Comparison of ENCODE assay signal across 16 mouse cellular contexts in the genomic region with DNA sequence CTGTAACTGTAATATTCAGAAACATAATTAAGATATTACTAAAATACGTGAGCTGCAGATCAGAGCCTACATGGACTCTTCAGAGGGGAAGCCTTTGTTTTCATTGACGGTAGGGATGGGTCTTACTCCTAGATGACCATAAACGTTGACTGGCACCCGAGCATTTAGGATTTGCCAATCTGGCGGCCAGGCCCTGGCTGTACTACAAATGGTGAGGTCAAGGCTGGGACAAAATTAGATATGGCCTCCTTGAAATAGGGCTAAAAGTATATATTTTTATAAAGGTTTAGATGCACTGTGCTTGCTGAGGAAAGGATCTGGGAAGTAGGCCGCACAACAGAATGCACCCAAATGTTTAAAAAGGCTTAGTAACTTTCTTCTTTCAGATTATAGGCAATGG. TPM values are rescaled to one million over a fixed set of nuclear protein-coding genes. Genes with fewer than 3 reads are reported as not detected.
DNase-seq lines count a peak whose midpoint lies in the region; ATAC-seq and TF ChIP-seq lines count a peak whose summit lies in the region.
"Had no signal": no experiment of that assay in that cellular context is flagged by ENCODE, and none has a peak within 500 bp of the region (broad histone marks: within the 10 kb centered on the region; RNA-seq: fewer than 3 reads in every experiment).

No protein-coding gene starts in this region.

- WGBS in cerebellum, adult 2 months: 13% methylated on average over 6 of the region's 6 CpGs
- WGBS in hindbrain, embryonic 14.5 days: 80% methylated on average over 6 of the region's 6 CpGs
- WGBS in hindbrain, embryonic 11.5 days: 92% methylated on average over 6 of the region's 6 CpGs

- H3K4me2 ChIP-seq in hindbrain, embryonic 14.5 days (replicated peaks): peak overlapping the region; percentile 36
- H3K4me2 ChIP-seq in hindbrain, embryonic 11.5 days (replicated peaks; ENCODE audit: low read depth, low read length): no peak overlapping the region
- H3K4me2 ChIP-seq: limb, embryonic 15.5 days; lung, embryonic 14.5 days had no signal

- peak overlapping the region; percentile 39; the same call in 1 of the 2 replicates for H3K27ac ChIP-seq in cerebellum, adult 2 months (ENCODE audit: insufficient read depth, low read length)
- no peak overlapping the region for H3K27ac ChIP-seq in hindbrain, embryonic 14.5 days
- H3K27ac ChIP-seq in hindbrain, embryonic 11.5 days (ENCODE audit: low read depth, low read length): no peak overlapping the region
- H3K27ac ChIP-seq: limb, embryonic 15.5 days had no signal

- no peak for ATAC-seq in hindbrain, embryonic 14.5 days (ENCODE audit: low FRiP score)
- no peak for ATAC-seq in hindbrain, embryonic 11.5 days (ENCODE audit: low FRiP score)

- H3K36me3 ChIP-seq in hindbrain, embryonic 14.5 days (replicated peaks; ENCODE audit: control insufficient read depth, insufficient read depth): peaks cover 11% of the 10 kb centered on the region
- H3K36me3 ChIP-seq in hindbrain, embryonic 11.5 days (ENCODE audit: control insufficient read depth, insufficient read depth, low read length): no peaks in the 10 kb centered on the region

- peak; percentile 75 to 81 for DNase-seq in cerebellum, adult 2 months
- DNase-seq in cerebellum, adult 11 months: no peak
- DNase-seq in hindbrain, embryonic 14.5 days (ENCODE audit: low spot score): no peak
- DNase-seq in hindbrain, embryonic 11.5 days (ENCODE audit: low spot score): no peak
- DNase-seq in brain, adult 2 months (ENCODE audit: low read depth, low spot score): peak; percentile 62
- DNase-seq in cerebellum, postnatal 14 days: peak; percentile 80 to 82
- no peak for DNase-seq in testis, postnatal 10 days (ENCODE audit: low spot score)
- DNase-seq in right cerebral cortex, postnatal 25 days: no peak
- DNase-seq: heart, postnatal 4 days; kidney, adult 8-10 months; kidney, postnatal 4 days; lung, embryonic 14.5 days; thymus, adult 18-20 months had no signal

- no peak overlapping the region; the same call in 1 of the 2 replicates for H3K9ac ChIP-seq in hindbrain, embryonic 14.5 days
- H3K9ac ChIP-seq in hindbrain, embryonic 11.5 days (ENCODE audit: low read depth, low read length): no peak overlapping the region
- H3K9ac ChIP-seq: limb, embryonic 15.5 days; lung, embryonic 14.5 days had no signal

- TF ChIP-seq POLR2A in cerebellum, adult 2 months (IDR thresholded peaks at IDR 0.05; ENCODE audit: borderline replicate concordance, insufficient read depth, low read length): no peak

- peak overlapping the region; percentile 44 for H3K4me3 ChIP-seq in cerebellum, adult 2 months (replicated peaks; ENCODE audit: insufficient read depth, low read depth, low read length)
- no peak overlapping the region for H3K4me3 ChIP-seq in hindbrain, embryonic 14.5 days (replicated peaks; ENCODE audit: low read length)
- no peak overlapping the region for H3K4me3 ChIP-seq in hindbrain, embryonic 11.5 days (ENCODE audit: low read depth, low read length)
- H3K4me3 ChIP-seq: limb, embryonic 15.5 days; myocyte had no signal

- no peak for TF ChIP-seq CTCF in cerebellum, adult 2 months (IDR thresholded peaks at IDR 0.05; ENCODE audit: borderline replicate concordance, insufficient read depth, low read depth, low read length)

- H3K9me3 ChIP-seq in hindbrain, embryonic 14.5 days (ENCODE audit: control insufficient read depth, low read length): no peaks in the 10 kb centered on the region
- H3K9me3 ChIP-seq in hindbrain, embryonic 11.5 days (ENCODE audit: control insufficient read depth, low read length): no peaks in the 10 kb centered on the region
- H3K9me3 ChIP-seq: limb, embryonic 15.5 days had no signal

- peaks cover 12% of the 10 kb centered on the region; the same call in 1 of the 2 replicates for H3K4me1 ChIP-seq in cerebellum, adult 2 months (ENCODE audit: control insufficient read depth, insufficient read depth, low read length)
- peaks cover 11% of the 10 kb centered on the region; the same call in 1 of the 2 replicates for H3K4me1 ChIP-seq in hindbrain, embryonic 14.5 days (replicated peaks; ENCODE audit: control insufficient read depth, insufficient read depth, low read length)
- H3K4me1 ChIP-seq in hindbrain, embryonic 11.5 days (replicated peaks; ENCODE audit: control insufficient read depth, insufficient read depth, low read length): no peaks in the 10 kb centered on the region

- H3K27me3 ChIP-seq in cerebellum, adult 2 months (ENCODE audit: control insufficient read depth, insufficient read depth, low read length): no peaks in the 10 kb centered on the region
- H3K27me3 ChIP-seq in hindbrain, embryonic 14.5 days (ENCODE audit: control insufficient read depth, insufficient read depth, low read length): peaks cover 8% of the 10 kb centered on the region; the same call in 1 of the 2 replicates
- H3K27me3 ChIP-seq in hindbrain, embryonic 11.5 days (ENCODE audit: control insufficient read depth, insufficient read depth, low read length): peaks cover 6% of the 10 kb centered on the region
- H3K27me3 ChIP-seq: limb, embryonic 15.5 days had no signal

RNA-seq across cellular contexts. Expression of a gene that starts 4.6 kb away (rescaled TPM):
- polyA plus RNA-seq in cerebellum, adult 2 months (2012; rRNA removed): 14.9 and 17.1 TPM in 2 replicates
- 26.3 and 28.0 TPM in 2 replicates for polyA plus RNA-seq in hindbrain, embryonic 14.5 days (2014; fragmentation: Nextera tagmentation; extraction: Ambion mirVana)
- 28.5 and 36.5 TPM in 2 replicates for polyA plus RNA-seq in hindbrain, embryonic 11.5 days (2014; fragmentation: Nextera tagmentation; extraction: Ambion mirVana)
- polyA plus RNA-seq: C2C12, myocyte had no signal

RNA-seq across cellular contexts. Expression of a gene that starts 10.0 kb away (rescaled TPM):
- polyA plus RNA-seq in cerebellum, adult 2 months (2012; rRNA removed): 41.2 and 55.0 TPM in 2 replicates
- polyA plus RNA-seq in hindbrain, embryonic 14.5 days (2014; fragmentation: Nextera tagmentation; extraction: Ambion mirVana): 47.8 and 49.2 TPM in 2 replicates
- polyA plus RNA-seq in hindbrain, embryonic 11.5 days (2014; fragmentation: Nextera tagmentation; extraction: Ambion mirVana): 29.8 and 45.6 TPM in 2 replicates

Comparison
In these comparisons a context has a peak if more than half of its experiments do, and no peak if none do; other contexts are left out.
1. DNase-seq: peak in cerebellum, adult 2 months (2 of 2), brain, adult 2 months (single experiment) and cerebellum, postnatal 14 days (2 of 2); none in cerebellum, adult 11 months (single experiment), hindbrain, embryonic 14.5 days (single experiment), hindbrain, embryonic 11.5 days (single experiment), testis, postnatal 10 days (single experiment) and right cerebral cortex, postnatal 25 days (single experiment).